8 mouse cellular contexts compared by ENCODE assay signal in genomic region chr2:173023371-173023851, GRCm38 (mm10). TPM values are rescaled to one million over a fixed set of nuclear protein-coding genes. Genes with fewer than 3 reads are reported as not detected.
DNase-seq lines count a peak whose midpoint lies in the region; ATAC-seq and TF ChIP-seq lines count a peak whose summit lies in the region.

No protein-coding gene starts in this region.

- no peak overlapping the region for H3K9ac ChIP-seq in lung, postnatal 0 days (replicated peaks; ENCODE audit: low read depth)
- H3K9ac ChIP-seq in limb, embryonic 14.5 days (ENCODE audit: low read depth, low read length, severe bottlenecking): no peak overlapping the region
- peak overlapping the region; percentile 13; the same call in 1 of the 2 replicates for H3K9ac ChIP-seq in stomach, embryonic 15.5 days

- TF ChIP-seq EP300 in lung, postnatal 0 days (IDR thresholded peaks at IDR 0.05): no peak

- no peaks in the 10 kb centered on the region for H3K36me3 ChIP-seq in lung, postnatal 0 days (ENCODE audit: insufficient read depth, low read length)
- H3K36me3 ChIP-seq in forebrain, embryonic 10.5 days (replicated peaks): peaks cover 54% of the 10 kb centered on the region
- H3K36me3 ChIP-seq in limb, embryonic 14.5 days (ENCODE audit: control insufficient read depth, insufficient read depth, low read length): peaks cover 10% of the 10 kb centered on the region
- H3K36me3 ChIP-seq in stomach, embryonic 15.5 days: 0 out of 2 replicates have a peak, but pooled peaks cover 5% of the 10 kb centered on the region

- no peaks in the 10 kb centered on the region for H3K9me3 ChIP-seq in lung, postnatal 0 days (ENCODE audit: low read length)
- H3K9me3 ChIP-seq in forebrain, embryonic 10.5 days: no peaks in the 10 kb centered on the region
- H3K9me3 ChIP-seq in limb, embryonic 14.5 days (ENCODE audit: control insufficient read depth, low read length): no peaks in the 10 kb centered on the region
- no peaks in the 10 kb centered on the region for H3K9me3 ChIP-seq in stomach, embryonic 15.5 days

- TF ChIP-seq POLR2A in limb, embryonic 14.5 days (IDR thresholded peaks at IDR 0.05; ENCODE audit: borderline replicate concordance, extremely low read depth, insufficient read depth, insufficient read length): no peak

- peak overlapping the region; percentile 94 for H3K4me2 ChIP-seq in lung, postnatal 0 days (replicated peaks; ENCODE audit: low read depth, low read length)
- peak overlapping the region; percentile 88 for H3K4me2 ChIP-seq in limb, embryonic 14.5 days (replicated peaks; ENCODE audit: low read depth, low read length, severe bottlenecking)
- peak overlapping the region; percentile 86 for H3K4me2 ChIP-seq in stomach, embryonic 15.5 days

- H3K27ac ChIP-seq in lung, postnatal 0 days (ENCODE audit: low read length): no peak overlapping the region
- peak overlapping the region; percentile 95; the same call in 1 of the 2 replicates for H3K27ac ChIP-seq in forebrain, embryonic 10.5 days
- H3K27ac ChIP-seq in limb, embryonic 14.5 days (replicated peaks; ENCODE audit: low read depth, low read length): no peak overlapping the region
- H3K27ac ChIP-seq in stomach, embryonic 15.5 days: no peak overlapping the region

- WGBS in lung, postnatal 0 days: 56% methylated on average over 7 of the region's 7 CpGs
- 84% methylated on average over 7 of the region's 7 CpGs for WGBS in forebrain, embryonic 10.5 days
- 89% methylated on average over 7 of the region's 7 CpGs for WGBS in limb, embryonic 14.5 days
- 67% methylated on average over 7 of the region's 7 CpGs for WGBS in stomach, embryonic 15.5 days

- no peak for TF ChIP-seq CTCF in lung, postnatal 0 days (IDR thresholded peaks at IDR 0.05)

- H3K4me1 ChIP-seq in lung, postnatal 0 days (ENCODE audit: insufficient read depth, low read depth, low read length): peaks cover 27% of the 10 kb centered on the region
- peaks cover 88% of the 10 kb centered on the region for H3K4me1 ChIP-seq in forebrain, embryonic 10.5 days
- peaks cover 34% of the 10 kb centered on the region for H3K4me1 ChIP-seq in limb, embryonic 14.5 days (ENCODE audit: control insufficient read depth, insufficient read depth, low read length)
- peaks cover 70% of the 10 kb centered on the region for H3K4me1 ChIP-seq in stomach, embryonic 15.5 days

- no peak for ATAC-seq in lung, postnatal 0 days
- no peak for ATAC-seq in limb, embryonic 14.5 days (ENCODE audit: low FRiP score, low read depth)
- ATAC-seq in stomach, embryonic 15.5 days (ENCODE audit: insufficient read depth, low FRiP score, low read depth): no peak

- H3K27me3 ChIP-seq in lung, postnatal 0 days (replicated peaks; ENCODE audit: insufficient read depth, low read length): no peaks in the 10 kb centered on the region
- H3K27me3 ChIP-seq in forebrain, embryonic 10.5 days (ENCODE audit: poor library complexity, severe bottlenecking): peaks cover 30% of the 10 kb centered on the region
- H3K27me3 ChIP-seq in limb, embryonic 14.5 days (ENCODE audit: control insufficient read depth, insufficient read depth, low read length): no peaks in the 10 kb centered on the region
- peaks cover 4% of the 10 kb centered on the region; the same call in 1 of the 2 replicates for H3K27me3 ChIP-seq in stomach, embryonic 15.5 days (replicated peaks)

- H3K4me3 ChIP-seq in lung, postnatal 0 days (ENCODE audit: low read depth, low read length): no peak overlapping the region; the same call in 1 of the 2 replicates
- peak overlapping the region; percentile 69 for H3K4me3 ChIP-seq in forebrain, embryonic 10.5 days
- peak overlapping the region; percentile 65; the same call in 1 of the 2 replicates for H3K4me3 ChIP-seq in limb, embryonic 14.5 days (replicated peaks; ENCODE audit: low read length)
- peak overlapping the region; percentile 75 for H3K4me3 ChIP-seq in stomach, embryonic 15.5 days (replicated peaks)

- DNase-seq in lung, postnatal 0 days (ENCODE audit: low spot score): no peak
- no peak for DNase-seq in lung, postnatal 4 days
- no peak for DNase-seq in forebrain, embryonic 10.5 days (ENCODE audit: extremely low spot score, low spot score)
- DNase-seq in limb, embryonic 14.5 days (ENCODE audit: low spot score): no peak
- DNase-seq in frontal cortex, postnatal 25 days (ENCODE audit: low spot score in 2 of 2): no peak
- DNase-seq in layer of hippocampus, adult 8-10 months (ENCODE audit: low spot score in 2 of 2): no peak
- no peak for DNase-seq in lung, postnatal 10 days

RNA-seq across cellular contexts. Expression of gene Rbm38, which starts 3.1 kb away (rescaled TPM):
- 12.8 and 15.2 TPM in 2 replicates for polyA plus RNA-seq in lung, postnatal 0 days (2015; fragmentation: Nextera tagmentation; extraction: Ambion mirVana)
- polyA plus RNA-seq in forebrain, embryonic 10.5 days (2016; fragmentation: Nextera tagmentation; extraction: Ambion mirVana): 119 and 123 TPM in 2 replicates
- 63.5 and 99.1 TPM in 2 replicates for polyA plus RNA-seq in limb, embryonic 14.5 days (2012; rRNA removed)
- 31.0 and 32.3 TPM in 2 replicates for polyA plus RNA-seq in limb, embryonic 14.5 days (2014; fragmentation: Nextera tagmentation; extraction: Ambion mirVana)
- 43.6 and 56.6 TPM in 2 replicates for polyA plus RNA-seq in stomach, embryonic 15.5 days (2015; fragmentation: Nextera tagmentation; extraction: Ambion mirVana)
- 1 to 10 TPM; 3.1 to 6.3 (median 4.6) TPM for total RNA-seq in layer of hippocampus, adult 8-10 months (2022)

RNA-seq across cellular contexts. Expression of gene Rae1, which starts 23.5 kb away (rescaled TPM):
- 64.3 and 68.6 TPM in 2 replicates for polyA plus RNA-seq in lung, postnatal 0 days (2015; fragmentation: Nextera tagmentation; extraction: Ambion mirVana)
- polyA plus RNA-seq in forebrain, embryonic 10.5 days (2016; fragmentation: Nextera tagmentation; extraction: Ambion mirVana): 168 TPM in 2 replicates
- polyA plus RNA-seq in limb, embryonic 14.5 days (2012; rRNA removed): 123 and 129 TPM in 2 replicates
- polyA plus RNA-seq in limb, embryonic 14.5 days (2014; fragmentation: Nextera tagmentation; extraction: Ambion mirVana): 130 TPM in 2 replicates
- polyA plus RNA-seq in stomach, embryonic 15.5 days (2015; fragmentation: Nextera tagmentation; extraction: Ambion mirVana): 110 and 118 TPM in 2 replicates
- total RNA-seq in layer of hippocampus, adult 8-10 months (2022): 10 to 100 TPM; 77.5 to 82.0 (median 79.3) TPM

RNA-seq across cellular contexts. Expression of gene Spo11, which starts 45.9 kb away (rescaled TPM):
- not detected in 2 replicates for polyA plus RNA-seq in lung, postnatal 0 days (2015; fragmentation: Nextera tagmentation; extraction: Ambion mirVana)
- polyA plus RNA-seq in forebrain, embryonic 10.5 days (2016; fragmentation: Nextera tagmentation; extraction: Ambion mirVana): 0.42 and 0.73 TPM in 2 replicates
- polyA plus RNA-seq in limb, embryonic 14.5 days (2012; rRNA removed): 3.2 TPM in 2 replicates
- polyA plus RNA-seq in limb, embryonic 14.5 days (2014; fragmentation: Nextera tagmentation; extraction: Ambion mirVana): 2.2 and 2.5 TPM in 2 replicates
- polyA plus RNA-seq in stomach, embryonic 15.5 days (2015; fragmentation: Nextera tagmentation; extraction: Ambion mirVana): 0.06 and 0.31 TPM in 2 replicates
- total RNA-seq in layer of hippocampus, adult 8-10 months (2022): under 1 TPM in 3 of 4 experiments, not detected in 1; 0.14 to 0.56 (median 0.14) TPM
